Mouse (Mus musculus) ES-E14 (cell line): ENCODE data around the gene Tbc1d32.

Experiments used
- HCFC1 ChIP-seq: IDR thresholded peaks from 2 replicates; pipeline ENCODE4 v1.6.1; 2012; ENCODE audit warnings: low read length, inconsistent platforms, borderline replicate concordance; ENCODE audit not compliant: insufficient read depth
- MAFK ChIP-seq: IDR thresholded peaks from 2 replicates; pipeline ENCODE4 v1.6.1; 2014; ENCODE audit warnings: mild to moderate bottlenecking, low read depth, low read length, inconsistent platforms; ENCODE audit not compliant: insufficient read depth
- ZNF384 ChIP-seq: IDR thresholded peaks from 2 replicates; pipeline ENCODE4 v1.6.1; 2012; ENCODE audit warnings: low read depth, low read length, inconsistent platforms

DNA sequence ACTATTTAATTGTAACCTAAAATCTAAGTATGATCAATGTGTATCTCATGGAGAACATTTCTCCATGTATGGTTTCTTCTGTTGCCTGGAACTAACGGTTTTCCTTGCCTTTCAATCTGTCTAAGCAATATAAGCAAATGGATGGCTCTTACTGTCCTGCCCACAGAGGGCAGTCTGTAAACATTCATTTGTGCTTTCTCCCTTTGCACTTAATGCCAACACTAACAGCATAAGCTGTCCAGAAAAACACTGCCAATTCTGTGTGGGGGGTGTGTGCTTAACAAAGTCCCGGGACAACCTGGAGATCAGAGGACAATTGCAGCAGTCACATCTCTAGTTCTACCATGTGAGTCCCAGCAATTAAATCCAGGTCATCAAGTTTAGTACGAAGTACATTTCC lies 64.1 kb downstream of the Tbc1d32 start:
- TF ChIP-seq HCFC1 = no peak
- no peak for TF ChIP-seq MAFK
- no peak for TF ChIP-seq ZNF384
